Mouse (Mus musculus): Measurements from ENCODE around the gene Enox1.

The Enox1 gene

GRCm38 (mm10) chr14:77608182-77608839 is 451.7 kb downstream of the Enox1 start:
- no peak for DNase-seq (ENCODE audit: extremely low spot score, low spot score)

DNA sequence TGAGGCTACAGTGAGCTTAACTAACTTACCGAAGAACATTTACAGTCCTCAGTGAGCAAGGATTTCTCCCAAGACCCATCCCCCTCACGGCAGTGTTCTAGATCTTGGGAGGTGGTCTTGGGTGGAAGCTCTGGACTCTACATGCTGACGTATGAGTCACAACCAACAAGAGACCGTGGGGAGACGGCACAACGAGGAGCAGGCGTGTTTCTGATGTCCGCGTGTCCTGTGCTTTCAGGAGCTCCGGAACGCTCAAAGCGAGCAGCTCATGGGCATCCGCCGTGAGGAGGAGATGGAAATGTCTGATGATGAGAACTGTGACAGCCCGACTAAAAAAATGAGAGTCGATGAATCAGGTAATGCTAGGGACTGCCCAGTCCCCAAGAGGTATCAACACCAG is 458.6 kb downstream of the Enox1 start:
- no peak for DNase-seq (ENCODE audit: extremely low spot score, low spot score)

GRCm38 (mm10) chr14:77617250-77617649 is 460.7 kb downstream of the Enox1 start:
- no peak for DNase-seq (ENCODE audit: extremely low spot score, low spot score)

- DNase-seq (ENCODE audit: extremely low spot score, low spot score) = no peak
Observed at GRCm38 (mm10) chr14:77618131-77618805, 461.7 kb downstream of the Enox1 start.

GRCm38 (mm10) chr14:77621473-77622264 is 465.1 kb downstream of the Enox1 start:
- no peak for DNase-seq (ENCODE audit: extremely low spot score, low spot score)

GRCm38 (mm10) chr14:77626557-77627507 is 470.3 kb downstream of the Enox1 start:
- peak; percentile 18 for DNase-seq (ENCODE audit: extremely low spot score, low spot score)

DNA sequence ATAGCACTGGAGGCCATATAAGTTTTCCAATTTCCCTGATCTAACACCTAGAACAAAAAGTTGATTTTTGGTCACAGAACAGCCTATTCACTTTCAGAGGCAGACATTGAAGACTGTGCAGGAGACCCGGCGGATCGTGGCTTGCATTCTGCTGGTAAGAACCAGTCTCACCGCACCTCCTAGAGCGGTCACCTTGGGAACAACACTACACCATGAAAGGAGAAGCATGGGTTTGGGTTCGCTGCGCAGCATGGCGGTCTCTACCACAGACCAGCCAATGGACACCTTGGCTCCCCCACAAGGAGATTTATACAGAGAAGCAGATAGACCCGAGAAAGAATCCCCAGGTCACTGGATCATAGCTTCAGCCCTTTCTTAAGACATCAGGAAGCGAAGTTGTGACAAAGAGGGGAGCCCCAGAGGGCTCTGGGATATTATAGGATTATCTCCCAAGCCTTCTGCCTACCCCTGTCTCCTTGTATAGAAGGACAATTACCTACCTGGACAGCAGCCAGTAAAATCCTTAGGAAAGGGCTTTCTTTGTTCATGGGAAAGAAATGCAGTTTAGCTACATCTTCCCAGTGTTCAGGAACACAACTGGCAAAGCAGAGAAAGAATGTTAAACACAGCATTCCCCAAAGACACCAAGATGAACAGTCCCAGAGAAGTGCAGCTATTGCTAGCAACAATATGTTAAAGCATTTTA is 476.1 kb downstream of the Enox1 start:
- DNase-seq (ENCODE audit: extremely low spot score, low spot score) = no peak

- DNase-seq (ENCODE audit: extremely low spot score, low spot score) = no peak
Observed at GRCm38 (mm10) chr14:77633172-77633542, 476.6 kb downstream of the Enox1 start.

- no peak for DNase-seq (ENCODE audit: extremely low spot score, low spot score)
Observed at GRCm38 (mm10) chr14:77636931-77637330, 480.4 kb downstream of the Enox1 start.

DNA sequence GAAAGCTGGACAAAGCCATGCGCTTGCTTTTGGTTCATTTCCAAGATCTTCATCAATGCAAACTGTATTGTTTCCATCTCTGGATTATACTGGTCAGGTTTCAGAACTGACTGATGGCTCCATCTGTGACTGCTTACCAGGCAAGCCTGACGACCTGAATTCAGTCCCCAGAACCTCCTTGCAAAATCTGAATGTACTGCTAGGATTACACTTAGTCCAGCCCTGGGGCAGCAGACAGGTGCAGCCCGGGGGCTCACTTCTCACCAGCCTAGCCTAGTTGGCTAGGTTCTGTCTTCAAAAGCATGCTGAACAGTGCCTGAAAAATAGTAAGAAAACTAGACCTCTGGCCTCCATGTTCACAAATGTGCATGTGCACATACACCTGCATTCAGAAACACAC is 481.6 kb downstream of the Enox1 start:
- DNase-seq (ENCODE audit: extremely low spot score, low spot score) = no peak

- DNase-seq (ENCODE audit: extremely low spot score, low spot score) = no peak
Observed at GRCm38 (mm10) chr14:77638616-77639015, 482.1 kb downstream of the Enox1 start.

GRCm38 (mm10) chr14:77639586-77639985 is 483.0 kb downstream of the Enox1 start:
- DNase-seq (ENCODE audit: extremely low spot score, low spot score) = no peak

- no peak for DNase-seq (ENCODE audit: extremely low spot score, low spot score)
Observed at GRCm38 (mm10) chr14:77642314-77642713, 485.8 kb downstream of the Enox1 start.

DNA sequence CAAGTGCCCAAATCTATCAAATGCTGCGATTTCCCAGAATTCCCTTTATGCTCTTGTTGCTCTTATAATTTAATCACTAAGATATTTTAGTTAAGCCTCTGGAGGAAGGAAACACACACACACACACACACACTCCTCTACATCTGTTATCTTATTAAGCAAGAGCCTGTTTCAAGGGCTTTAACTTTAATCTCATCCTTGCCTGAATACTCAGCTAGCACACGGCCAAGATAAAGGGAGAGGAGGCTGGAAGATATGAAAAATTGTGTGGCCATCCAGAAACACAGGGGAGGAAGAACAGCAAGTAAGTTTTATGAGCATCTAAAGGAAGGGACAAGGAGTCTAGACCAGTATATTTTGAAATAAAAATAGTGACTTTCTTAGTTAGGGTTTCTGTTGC is 489.6 kb downstream of the Enox1 start:
- no peak for DNase-seq (ENCODE audit: extremely low spot score, low spot score)

GRCm38 (mm10) chr14:77647017-77647416 is 490.5 kb downstream of the Enox1 start:
- no peak for DNase-seq (ENCODE audit: extremely low spot score, low spot score)

- DNase-seq (ENCODE audit: extremely low spot score, low spot score) = no peak
Observed at GRCm38 (mm10) chr14:77648305-77648704, 491.7 kb downstream of the Enox1 start.

GRCm38 (mm10) chr14:77658739-77659138 is 502.2 kb downstream of the Enox1 start:
- no peak for DNase-seq (ENCODE audit: extremely low spot score, low spot score)

DNA sequence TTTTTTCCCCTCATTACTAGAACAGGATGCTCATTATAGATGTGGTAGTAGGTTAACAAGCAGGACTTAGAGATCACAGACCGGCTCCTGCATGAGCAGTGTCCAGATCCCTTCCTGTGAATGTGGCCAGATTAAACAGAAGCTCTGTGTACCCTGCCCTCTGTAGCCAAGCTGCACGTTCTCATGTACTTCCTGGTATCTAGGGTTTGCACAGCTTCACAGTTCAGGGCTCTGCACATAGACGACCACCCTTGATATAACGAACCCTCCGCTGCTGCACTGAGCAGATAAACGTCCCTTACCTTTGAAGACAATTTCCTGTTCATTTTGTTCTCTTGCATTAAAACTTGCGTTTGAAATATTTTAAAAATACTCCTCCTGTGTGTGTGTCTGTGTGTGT is 505.7 kb downstream of the Enox1 start:
- no peak for DNase-seq (ENCODE audit: extremely low spot score, low spot score)

DNA sequence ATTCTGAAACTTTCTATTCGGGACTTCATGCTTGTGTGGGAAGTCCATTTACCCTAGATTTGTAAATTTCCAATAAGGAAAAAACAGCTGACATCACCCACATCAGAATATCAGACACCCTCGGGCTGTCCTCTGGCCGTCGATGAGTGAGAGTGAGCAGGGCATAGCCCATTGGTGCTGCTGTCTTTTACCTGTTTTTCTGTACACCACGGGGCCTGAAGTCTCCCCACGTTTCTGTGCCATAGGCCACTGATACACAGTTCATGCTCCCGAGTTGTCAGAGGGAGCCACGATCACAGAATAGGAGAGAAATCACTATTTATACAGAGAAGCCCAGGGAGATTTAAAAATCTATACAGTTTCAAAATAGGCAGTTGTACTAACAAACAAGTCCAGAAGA is 506.4 kb downstream of the Enox1 start:
- DNase-seq (ENCODE audit: extremely low spot score, low spot score) = no peak

- DNase-seq (ENCODE audit: extremely low spot score, low spot score) = no peak
Observed at GRCm38 (mm10) chr14:77668096-77668495, 511.5 kb downstream of the Enox1 start.

DNA sequence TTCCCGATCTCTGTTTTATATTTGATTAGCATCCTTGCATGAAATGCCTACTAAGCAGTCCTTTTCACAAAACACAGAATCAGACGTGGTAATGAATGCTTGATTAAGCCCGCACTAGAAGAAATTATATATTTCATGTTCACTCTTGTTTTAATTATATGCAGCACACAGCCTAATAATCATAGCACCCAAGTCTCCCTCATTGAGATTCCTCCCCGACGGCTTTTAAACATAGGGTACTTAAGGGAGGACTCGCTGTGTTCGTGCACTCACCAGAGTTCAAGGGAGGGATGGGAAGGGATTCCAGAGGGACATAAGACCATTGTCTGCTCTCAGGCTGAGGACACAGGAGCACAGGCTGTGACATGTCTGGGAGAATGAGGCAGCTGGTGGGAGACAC is 512.9 kb downstream of the Enox1 start:
- DNase-seq (ENCODE audit: extremely low spot score, low spot score) = no peak
